Mouse (Mus musculus) CH12.LX (cell line): ENCODE data around the gene Gm20388.

Experiments used
- CTCF ChIP-seq, 2 experiments: IDR thresholded peaks in 1 of 2; conservative IDR thresholded peaks in 1 of 2; 2 replicates each; pipeline ENCODE4 v1.5.1; 2011 to 2012; ENCODE audit warnings: low read depth in 2 of 2, low read length in 2 of 2, improper control_type of control experiment in 1 of 2, inconsistent platforms in 1 of 2, mild to moderate bottlenecking in 1 of 2, moderate library complexity in 1 of 2
- ELF1 ChIP-seq: IDR thresholded peaks from 2 replicates; pipeline ENCODE4 v1.6.1; 2014; ENCODE audit warnings: low read depth, mild to moderate bottlenecking, inconsistent platforms, low read length, improper control_type of control experiment
- EP300 ChIP-seq: IDR thresholded peaks from 2 replicates; pipeline ENCODE4 v1.6.1; 2011; ENCODE audit warnings: low read length, improper control_type of control experiment
- MAX ChIP-seq: IDR thresholded peaks from 2 replicates; pipeline ENCODE4 v1.6.1; 2011; ENCODE audit warnings: low read length, improper control_type of control experiment
- MYC ChIP-seq: IDR thresholded peaks from 2 replicates; pipeline ENCODE4 v1.6.1; 2011; ENCODE audit warnings: low read depth, mild to moderate bottlenecking, improper control_type of control experiment, low read length
- NRF1 ChIP-seq: IDR thresholded peaks from 2 replicates; pipeline ENCODE4 v1.6.1; 2014; ENCODE audit warnings: low read depth, mild to moderate bottlenecking, inconsistent platforms, low read length, improper control_type of control experiment, moderate library complexity
- PAX5 ChIP-seq: IDR thresholded peaks from 2 replicates; pipeline ENCODE4 v1.6.1; 2012; ENCODE audit warnings: low read length, inconsistent platforms, mixed read lengths
- POLR2A ChIP-seq: IDR thresholded peaks from 2 replicates; pipeline ENCODE4 v1.6.1; 2011; ENCODE audit warnings: low read depth, mild to moderate bottlenecking, improper control_type of control experiment, low read length

- TF ChIP-seq PAX5 (no peak), MAX (no peak), CTCF (conservative IDR thresholded peaks at IDR 0.05 in 1 of 2, IDR thresholded peaks at IDR 0.05 in 1 of 2; ENCODE audit: low read depth in 2 of 2, low read length in 2 of 2) (no peak), MYC (no peak), EP300 (no peak), POLR2A (no peak), NRF1 (no peak), ELF1 (no peak)
Measured at GRCm38 (mm10) chr8:124143871-124144618, 4233.4 kb downstream of the Gm20388 start.
